Mouse (Mus musculus) intestine, embryonic 15.5 days (tissue): ENCODE measurements around the gene Pde9a. TPM values are rescaled to one million over a fixed set of nuclear protein-coding genes. Genes with fewer than 3 reads are reported as not detected.
"Not testable (repeated sequence)": the region's sequence is repeated elsewhere in the genome, so short reads cannot be mapped to it uniquely, and the experiment has no call there.

ENCODE experiments used
- ATAC-seq: fragments of 200-750 bp; cut with Nextera tagmentation; 2 replicates; pipeline ENCODE4 v1.8.0; 2017; ENCODE audit warnings: moderate TSS enrichment, moderate library complexity
- H3K27ac ChIP-seq: fragments of 300-500 bp; sonication (generic); 2 replicates; pipeline ENCODE4 v1.5.1; 2015; ENCODE audit warnings: mild to moderate bottlenecking, inconsistent platforms
- H3K27me3 ChIP-seq: fragments of 300-500 bp; sonication (generic); replicated peaks from 2 replicates; pipeline ENCODE4 v1.6.1; 2015; ENCODE audit warnings: inconsistent platforms
- H3K36me3 ChIP-seq: fragments of 300-500 bp; sonication (generic); 2 replicates; pipeline ENCODE4 v1.6.1; 2015; ENCODE audit warnings: inconsistent platforms
- H3K4me1 ChIP-seq: fragments of 300-500 bp; sonication (generic); replicated peaks from 2 replicates; pipeline ENCODE4 v1.6.1; 2015; ENCODE audit warnings: inconsistent platforms
- H3K4me2 ChIP-seq: fragments of 300-500 bp; sonication (generic); replicated peaks from 2 replicates; pipeline ENCODE4 v1.6.1; 2015; ENCODE audit warnings: mild to moderate bottlenecking, inconsistent platforms
- H3K4me3 ChIP-seq: fragments of 300-500 bp; sonication (generic); replicated peaks from 2 replicates; pipeline ENCODE4 v1.5.1; 2015; ENCODE audit warnings: inconsistent platforms
- H3K9ac ChIP-seq: fragments of 300-500 bp; sonication (generic); 2 replicates; pipeline ENCODE4 v1.6.1; 2015; ENCODE audit warnings: inconsistent platforms
- H3K9me3 ChIP-seq: fragments of 300-500 bp; sonication (generic); 2 replicates; pipeline ENCODE4 v1.6.1; 2016; ENCODE audit warnings: inconsistent platforms
- WGBS: fragments of 180-500 bp; shearing (Covaris S2); methylation state at CpG from one replicate; pipeline ENCODE4 v1.1.7; 2015; 5-methylcytosine and 5-hydroxymethylcytosine counted together
- polyA plus RNA-seq: library from polyadenylated mRNA; unstranded; fragments of >200 nt; fragmentation: Nextera tagmentation; extraction: Ambion mirVana; gene quantifications from 2 replicates; pipeline ENCODE4 v1.2.1, GENCODE M21; 2015

The Pde9a gene
- 52.0 and 55.3 TPM in 2 replicates for polyA plus RNA-seq

DNA sequence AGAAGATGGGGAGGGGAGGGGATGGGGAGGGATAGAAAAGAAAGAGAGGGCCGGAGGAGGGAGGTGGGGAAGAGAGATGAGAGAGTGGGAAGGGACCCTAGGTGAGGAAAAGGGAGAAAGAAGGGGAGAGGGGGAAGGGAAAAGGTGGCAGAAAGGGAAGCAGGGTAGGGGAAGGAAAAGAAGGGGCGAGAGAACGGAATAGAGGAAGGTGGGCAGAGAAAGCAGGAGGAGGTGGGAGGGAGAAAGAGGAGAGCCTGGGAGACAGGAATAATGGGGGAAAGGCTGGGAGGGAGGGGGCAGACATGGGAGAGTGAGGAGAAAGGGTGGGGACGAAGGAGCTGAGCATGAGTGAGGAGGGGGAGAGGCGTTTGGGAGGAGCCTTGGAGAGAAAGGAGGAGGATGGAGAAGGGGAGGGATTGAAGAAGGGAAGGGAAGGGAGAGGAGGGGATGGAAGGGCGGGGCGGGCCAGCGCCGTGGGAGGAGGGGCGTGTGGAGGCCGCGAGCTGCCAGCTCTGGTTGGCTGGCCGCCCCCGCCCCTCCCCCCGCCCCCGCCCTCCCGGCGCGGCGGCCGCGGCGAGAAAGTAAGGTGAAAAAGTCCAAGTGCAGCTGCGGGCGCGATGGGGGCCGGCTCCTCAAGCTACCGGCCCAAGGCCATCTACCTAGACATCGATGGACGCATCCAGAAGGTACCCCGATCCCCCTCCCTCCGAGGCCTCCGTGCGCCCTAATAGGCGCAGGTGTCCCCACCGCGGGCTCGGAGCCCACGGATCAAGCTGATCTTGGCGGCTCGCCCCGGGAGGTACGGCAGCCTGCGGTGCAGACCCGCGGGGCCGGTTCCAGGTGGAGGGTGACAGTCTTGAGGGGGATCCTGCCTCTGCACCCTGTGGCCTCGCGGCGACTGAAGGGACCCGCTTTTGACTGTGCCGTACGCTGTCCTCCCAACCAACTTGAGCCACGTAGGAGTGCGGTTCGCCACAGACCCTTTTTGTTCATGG, at the start of gene Pde9a:
Gene Pde9a (plus strand): TSS at position 540 of the 995 bp plus-strand sequence.
- H3K27ac ChIP-seq = peak within 1 kb of the TSS; percentile 82
- H3K4me3 ChIP-seq = peak within 1 kb of the TSS; percentile 78
- no peaks in the 10 kb centered on the region for H3K9me3 ChIP-seq
- no peaks in the 10 kb centered on the region for H3K27me3 ChIP-seq
- WGBS = 2% methylated on average over 46 of the region's 56 CpGs
- peak; percentile 87 for ATAC-seq
- no peaks in the 10 kb centered on the region for H3K36me3 ChIP-seq
- H3K4me1 ChIP-seq = peaks cover 63% of the 10 kb centered on the region
- H3K4me2 ChIP-seq = peak within 1 kb of the TSS; percentile 88
- H3K9ac ChIP-seq = peak within 1 kb of the TSS; percentile 73

DNA sequence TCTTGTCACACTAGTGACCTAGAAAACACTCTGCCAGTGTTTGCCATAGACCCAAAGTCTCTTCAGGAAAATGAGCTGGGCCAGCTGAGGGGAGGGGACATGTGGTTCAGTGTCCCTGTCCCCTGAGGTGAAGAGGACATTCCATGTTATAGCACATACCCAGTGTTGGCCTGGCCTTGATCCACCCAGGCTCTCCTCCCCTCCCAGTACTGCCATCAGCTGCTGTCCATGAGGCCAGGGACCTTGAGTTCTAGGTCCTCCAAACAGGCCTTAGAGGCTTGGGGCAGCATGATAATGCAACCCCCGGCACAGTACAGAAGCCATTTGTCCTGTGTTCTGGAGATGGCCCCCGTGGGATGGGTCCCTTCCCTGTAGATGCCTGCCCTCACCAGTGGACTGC, 46.2 kb upstream of the Pde9a start:
- H3K4me3 ChIP-seq = no peak overlapping the region
- no peak overlapping the region for H3K9ac ChIP-seq
- ATAC-seq = no peak
- no peaks in the 10 kb centered on the region for H3K36me3 ChIP-seq
- WGBS = 91% methylated on average over 2 of the region's 2 CpGs
- no peaks in the 10 kb centered on the region for H3K9me3 ChIP-seq
- no peak overlapping the region for H3K27ac ChIP-seq
- no peaks in the 10 kb centered on the region for H3K4me1 ChIP-seq
- no peak overlapping the region for H3K4me2 ChIP-seq
- H3K27me3 ChIP-seq = no peaks in the 10 kb centered on the region

DNA sequence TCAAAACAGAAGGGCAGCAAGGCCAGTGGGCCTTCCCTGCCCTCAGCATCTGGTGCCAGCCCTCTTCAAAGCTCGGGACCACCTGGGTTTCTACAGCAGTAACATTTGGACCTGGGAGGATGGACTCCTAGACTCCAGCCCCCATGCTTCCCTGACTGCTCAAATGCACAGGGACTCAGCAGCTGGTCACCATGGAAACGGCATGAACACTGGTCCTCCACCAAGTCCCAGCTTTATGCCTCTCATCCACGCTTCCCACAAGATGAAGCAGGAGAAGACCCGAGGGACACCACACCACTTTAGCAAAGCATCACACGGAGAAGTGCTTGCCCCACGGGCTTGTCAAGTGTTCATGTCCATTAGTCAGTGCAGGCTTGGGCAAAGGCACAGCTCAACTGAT, 43.8 kb upstream of the Pde9a start:
- Histone ChIP-seq H3K36me3 (no peaks in the 10 kb centered on the region), H3K4me3 (no peak overlapping the region), H3K4me1 (no peaks in the 10 kb centered on the region), H3K27me3 (no peaks in the 10 kb centered on the region), H3K27ac (no peak overlapping the region), H3K9ac (no peak overlapping the region), H3K4me2 (no peak overlapping the region), H3K9me3 (no peaks in the 10 kb centered on the region)
- WGBS = 75% methylated on average over 6 of the region's 6 CpGs
- ATAC-seq = no peak

DNA sequence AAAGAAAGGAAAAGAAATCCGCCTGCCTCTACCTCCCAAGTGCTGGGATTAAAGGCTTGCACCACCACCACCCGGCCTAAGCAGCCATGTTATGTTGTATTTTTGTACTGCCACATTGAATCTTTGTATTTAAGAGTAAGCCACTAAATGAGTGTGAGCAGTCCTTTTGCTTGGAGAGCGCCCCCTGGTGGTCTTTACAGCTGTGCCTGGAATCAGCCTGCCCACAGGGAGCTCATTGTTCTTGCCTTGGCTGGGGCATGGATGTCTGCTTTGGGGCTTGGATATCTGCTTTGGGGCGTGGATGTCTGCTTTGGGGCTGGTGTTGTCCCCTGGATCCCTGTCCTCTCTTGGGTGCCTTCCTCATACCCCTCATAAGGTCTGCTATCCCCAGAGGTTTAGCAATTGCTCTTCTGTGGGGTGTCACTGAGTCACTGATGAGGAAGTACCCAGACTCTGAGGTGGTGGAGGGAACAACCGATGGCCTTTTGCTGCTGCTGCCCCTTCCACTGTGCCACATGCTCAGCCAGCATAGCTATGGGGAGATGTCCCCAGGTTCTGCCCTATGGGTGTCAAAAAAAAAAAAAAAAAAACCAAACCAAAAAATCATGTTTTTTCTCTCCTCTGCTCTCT, 41.7 kb upstream of the Pde9a start:
- H3K27me3 ChIP-seq = no peaks in the 10 kb centered on the region

DNA sequence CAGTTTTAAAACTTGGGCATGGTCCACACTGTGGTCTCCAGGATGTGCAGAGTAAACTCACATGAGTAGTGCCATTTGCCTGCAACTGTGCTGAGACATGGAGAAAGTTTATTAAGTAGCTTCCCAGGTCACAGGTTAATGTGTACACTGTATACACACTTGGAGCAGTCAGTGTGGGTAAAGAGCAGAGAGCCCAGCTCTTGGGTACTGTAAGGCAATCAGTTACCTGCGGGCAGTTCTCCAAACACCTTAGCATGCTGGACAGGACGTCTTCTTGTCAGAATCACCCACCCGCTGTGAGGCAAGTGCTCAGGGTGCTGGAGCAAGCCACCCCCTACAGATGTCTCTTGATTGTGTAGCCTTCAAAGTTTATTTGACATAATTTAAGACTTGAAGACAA, 41.2 kb upstream of the Pde9a start:
- 72% methylated on average over 3 of the region's 3 CpGs for WGBS
- no peak for ATAC-seq
- Histone ChIP-seq H3K4me2 (no peak overlapping the region), H3K4me3 (no peak overlapping the region), H3K27me3 (no peaks in the 10 kb centered on the region), H3K9me3 (no peaks in the 10 kb centered on the region), H3K4me1 (no peaks in the 10 kb centered on the region), H3K9ac (no peak overlapping the region), H3K36me3 (peaks cover 3% of the 10 kb centered on the region; the same call in 1 of the 2 replicates), H3K27ac (no peak overlapping the region)

More for the DNA sequence above, 41.7 kb upstream of the Pde9a start:
- H3K9ac ChIP-seq = no peak overlapping the region
- no peak overlapping the region for H3K4me3 ChIP-seq
- ATAC-seq = no peak
- no peak overlapping the region for H3K27ac ChIP-seq
- 46% methylated on average over 5 of the region's 5 CpGs for WGBS
- H3K4me2 ChIP-seq = no peak overlapping the region
- no peaks in the 10 kb centered on the region; the same call in 1 of the 2 replicates for H3K36me3 ChIP-seq
- H3K9me3 ChIP-seq = no peaks in the 10 kb centered on the region
- no peaks in the 10 kb centered on the region for H3K4me1 ChIP-seq

DNA sequence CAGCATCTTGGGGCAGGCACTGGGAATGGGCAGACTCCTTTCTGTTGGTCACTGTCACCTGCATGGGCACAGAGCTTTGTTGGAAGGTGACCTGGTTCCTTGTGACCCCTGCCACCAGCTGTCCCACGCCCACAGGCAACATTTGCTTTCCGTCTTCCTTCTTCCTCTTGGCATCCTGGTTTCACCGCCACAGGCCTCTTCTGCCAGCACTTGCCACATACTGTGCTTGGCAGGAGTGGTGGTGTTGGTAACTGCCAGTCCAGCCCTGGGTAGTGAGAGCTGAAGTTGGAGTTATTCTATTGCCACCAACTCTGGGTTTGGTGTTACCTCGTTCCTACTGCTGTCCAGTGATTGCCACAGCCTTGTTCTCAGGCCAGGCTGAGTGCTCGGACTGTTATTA, 37.9 kb upstream of the Pde9a start:
- Histone ChIP-seq H3K4me3 (no peak overlapping the region), H3K27me3 (no peaks in the 10 kb centered on the region), H3K36me3 (peaks cover 3% of the 10 kb centered on the region; the same call in 1 of the 2 replicates), H3K27ac (no peak overlapping the region), H3K4me1 (no peaks in the 10 kb centered on the region), H3K4me2 (no peak overlapping the region), H3K9me3 (no peaks in the 10 kb centered on the region), H3K9ac (no peak overlapping the region)
- WGBS = 88% methylated on average over 5 of the region's 5 CpGs
- no peak for ATAC-seq

DNA sequence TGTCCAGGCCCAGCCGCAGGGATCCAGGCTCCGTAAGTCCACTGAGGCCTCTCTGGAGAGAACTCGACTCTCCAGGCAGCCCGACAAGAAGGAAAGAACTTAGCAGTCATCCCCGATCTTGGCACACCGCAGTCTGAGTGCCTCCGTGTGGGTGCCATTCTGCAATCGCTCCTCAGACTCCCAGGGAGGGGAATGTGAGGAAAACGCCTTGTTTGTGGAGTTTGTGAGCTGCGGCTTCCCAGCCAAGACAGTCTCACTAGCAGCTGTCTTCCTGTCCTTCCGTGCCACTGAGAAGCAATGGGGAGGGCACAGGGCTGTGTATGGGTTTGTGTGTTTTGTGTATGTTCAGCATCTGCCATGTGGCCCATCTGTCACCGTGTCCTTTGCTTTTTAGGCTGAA, 36.6 kb upstream of the Pde9a start:
- H3K36me3 ChIP-seq = peaks cover 3% of the 10 kb centered on the region; the same call in 1 of the 2 replicates
- WGBS = 83% methylated on average over 12 of the region's 12 CpGs
- no peak overlapping the region for H3K4me2 ChIP-seq
- no peak overlapping the region for H3K9ac ChIP-seq
- no peak for ATAC-seq
- H3K27ac ChIP-seq = no peak overlapping the region
- H3K9me3 ChIP-seq = no peaks in the 10 kb centered on the region
- H3K27me3 ChIP-seq = no peaks in the 10 kb centered on the region
- no peaks in the 10 kb centered on the region for H3K4me1 ChIP-seq
- H3K4me3 ChIP-seq = no peak overlapping the region

DNA sequence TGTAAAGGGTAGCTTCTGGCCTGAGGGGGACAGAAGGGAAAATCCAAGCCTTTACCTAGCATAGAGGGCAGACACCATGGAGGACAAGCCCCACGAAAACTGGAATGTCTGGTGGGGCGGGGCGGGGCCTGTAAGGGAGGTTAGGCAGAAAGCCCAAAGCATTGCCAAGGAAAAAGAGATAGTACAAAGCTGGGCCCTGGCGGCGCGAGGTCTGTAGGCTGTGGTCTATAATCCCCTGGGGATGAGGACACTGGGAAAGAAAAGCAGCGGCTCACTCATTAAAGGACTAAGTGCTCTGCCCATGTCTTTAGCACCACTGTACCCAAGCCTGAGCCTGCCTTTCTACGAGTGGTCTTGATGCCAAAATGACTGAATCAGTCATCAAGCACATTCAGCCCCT, 34.0 kb upstream of the Pde9a start:
- H3K27ac ChIP-seq = no peak overlapping the region
- no peak overlapping the region for H3K4me2 ChIP-seq
- ATAC-seq = no peak
- H3K9me3 ChIP-seq = no peaks in the 10 kb centered on the region
- H3K4me1 ChIP-seq = no peaks in the 10 kb centered on the region
- H3K36me3 ChIP-seq = peaks cover 3% of the 10 kb centered on the region; the same call in 1 of the 2 replicates
- no peak overlapping the region for H3K9ac ChIP-seq
- H3K4me3 ChIP-seq = no peak overlapping the region
- WGBS = 75% methylated on average over 8 of the region's 8 CpGs
- no peaks in the 10 kb centered on the region for H3K27me3 ChIP-seq

DNA sequence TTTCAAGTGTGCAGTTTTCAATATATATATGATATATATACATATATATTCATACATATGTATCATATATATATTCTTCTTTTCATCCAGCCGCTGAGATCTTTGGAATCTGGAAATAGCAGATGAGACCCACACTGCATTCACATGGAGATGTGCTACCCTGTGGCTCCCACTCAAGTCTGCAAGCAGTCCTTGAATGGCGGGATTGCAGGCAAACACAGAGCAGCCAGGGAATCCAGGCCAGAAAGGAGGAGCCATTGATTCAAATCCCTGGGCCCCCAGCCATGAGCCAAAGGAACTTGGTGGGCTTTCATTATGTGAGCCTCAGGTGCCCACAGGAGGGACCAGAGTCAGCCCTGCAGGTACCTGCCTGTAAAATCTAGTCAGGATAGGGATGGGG, 32.8 kb upstream of the Pde9a start:
- H3K27ac ChIP-seq = no peak overlapping the region
- no peaks in the 10 kb centered on the region for H3K4me1 ChIP-seq
- H3K9me3 ChIP-seq = no peaks in the 10 kb centered on the region
- peaks cover 3% of the 10 kb centered on the region; the same call in 1 of the 2 replicates for H3K36me3 ChIP-seq
- no peak for ATAC-seq
- no peaks in the 10 kb centered on the region for H3K27me3 ChIP-seq
- no peak overlapping the region for H3K9ac ChIP-seq
- WGBS = 76% methylated on average over 2 of the region's 2 CpGs
- no peak overlapping the region for H3K4me3 ChIP-seq
- no peak overlapping the region for H3K4me2 ChIP-seq

DNA sequence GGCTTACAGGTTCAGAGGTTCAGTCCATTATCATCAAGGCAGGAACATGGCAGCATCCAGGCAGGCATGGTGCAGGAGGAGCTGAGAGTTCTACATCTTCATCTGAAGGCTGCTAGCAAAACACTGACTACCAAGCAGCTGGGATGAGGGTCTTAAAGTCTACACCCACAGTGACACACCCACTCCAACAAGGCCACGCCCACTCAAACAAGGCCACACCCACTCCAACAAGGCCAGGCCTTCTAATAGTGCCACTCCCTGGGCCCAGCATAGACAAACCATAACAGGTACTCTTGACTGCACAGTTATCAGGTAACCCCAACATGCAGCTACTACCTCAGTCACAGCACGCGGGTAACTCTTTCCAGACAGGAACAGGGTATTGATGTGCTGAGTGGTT, 31.3 kb upstream of the Pde9a start:
- H3K27me3 ChIP-seq, ATAC-seq, H3K36me3 ChIP-seq, H3K9me3 ChIP-seq, H3K4me2 ChIP-seq, H3K9ac ChIP-seq, H3K27ac ChIP-seq, H3K4me3 ChIP-seq, H3K4me1 ChIP-seq: not testable (repeated sequence)
- WGBS = 76% methylated on average over 3 of the region's 3 CpGs

DNA sequence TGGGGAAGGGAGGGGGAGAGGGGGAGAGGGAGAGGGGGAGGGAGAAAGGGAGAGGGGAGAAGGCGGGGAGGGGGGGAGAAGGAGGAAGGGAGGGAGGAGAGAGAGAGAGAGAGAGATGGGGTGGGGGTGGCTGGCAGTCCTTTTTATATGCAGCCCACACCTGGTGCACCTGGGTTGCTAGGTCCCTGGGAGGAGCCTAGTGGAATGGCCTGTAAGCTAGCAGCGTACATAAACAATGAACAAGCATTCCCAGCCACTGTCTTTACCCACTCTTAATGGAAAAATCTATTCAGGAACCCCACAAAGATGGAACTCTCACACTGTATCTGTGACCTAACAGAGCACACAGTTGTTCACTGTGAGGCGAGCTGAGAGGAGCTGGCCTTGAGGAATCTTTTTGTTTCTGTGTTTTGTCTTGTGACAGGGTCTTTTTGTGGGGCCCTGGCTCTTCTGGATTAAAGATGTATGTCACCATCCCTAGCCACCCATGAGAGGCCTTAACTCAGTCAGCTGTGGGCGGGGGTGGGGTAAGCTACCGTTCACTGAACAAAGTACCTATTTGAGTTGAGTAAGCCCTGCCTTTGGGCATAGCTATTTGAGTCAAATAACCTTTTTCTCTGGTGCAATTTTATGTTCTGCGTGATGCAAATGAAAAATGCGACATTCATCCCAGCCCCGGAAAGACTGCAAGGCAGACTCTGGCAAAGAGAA, 30.1 kb upstream of the Pde9a start:
- Histone ChIP-seq H3K27me3 (no peaks in the 10 kb centered on the region), H3K4me1 (no peaks in the 10 kb centered on the region), H3K27ac (no peak overlapping the region), H3K36me3 (no peaks in the 10 kb centered on the region), H3K4me3 (no peak overlapping the region), H3K9ac (no peak overlapping the region), H3K9me3 (no peaks in the 10 kb centered on the region), H3K4me2 (no peak overlapping the region)
- no peak for ATAC-seq
- WGBS = 37% methylated on average over 8 of the region's 8 CpGs

DNA sequence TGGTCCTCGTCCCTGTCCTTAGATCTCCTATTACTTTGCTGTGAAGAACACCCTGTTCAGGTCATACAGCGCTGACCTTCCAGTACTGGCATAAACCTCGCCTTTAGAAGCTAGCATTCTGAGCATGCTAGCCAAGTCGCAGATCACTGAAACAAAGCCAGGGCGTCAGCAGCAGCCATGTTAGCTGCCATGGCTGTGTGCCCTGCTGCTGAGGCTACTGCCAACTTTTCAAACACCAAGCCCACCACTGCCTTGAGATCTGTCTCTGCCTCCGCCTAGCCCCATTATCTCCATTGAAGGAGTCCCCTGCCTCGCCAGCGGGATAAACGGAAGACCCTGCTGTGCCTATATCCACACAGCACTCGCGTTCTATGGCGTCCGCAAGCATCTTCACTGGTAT, 25.4 kb upstream of the Pde9a start:
- H3K4me3 ChIP-seq = no peak overlapping the region
- no peaks in the 10 kb centered on the region for H3K9me3 ChIP-seq
- no peak overlapping the region for H3K4me2 ChIP-seq
- 81% methylated on average over 13 of the region's 13 CpGs for WGBS
- no peak overlapping the region for H3K27ac ChIP-seq
- no peaks in the 10 kb centered on the region for H3K36me3 ChIP-seq
- H3K4me1 ChIP-seq = no peaks in the 10 kb centered on the region
- no peak for ATAC-seq
- H3K27me3 ChIP-seq = no peaks in the 10 kb centered on the region
- H3K9ac ChIP-seq = no peak overlapping the region
